Mouse (Mus musculus) right cerebral cortex, postnatal 4 days (tissue): ENCODE results near the gene Ccnjl.
A peak's percentile ranks its signal among the peaks of the same experiment; 100 is the strongest.

Experiments
- DNase-seq: peaks from one replicate; pipeline ENCODE4 v3.0.0-alpha.2; 2022

Ccnjl gene

GRCm38 (mm10) chr11:43528078-43528682 is 404 bp upstream of the Ccnjl start:
- DNase-seq: no peak

- DNase-seq: no peak
These were observed 1.5 kb downstream of the Ccnjl start for GRCm38 (mm10) chr11:43530043-43530442.

- no peak for DNase-seq
These were observed 3.0 kb downstream of the Ccnjl start for GRCm38 (mm10) chr11:43531619-43532018.

- DNase-seq: no peak
These were observed 8.5 kb downstream of the Ccnjl start for GRCm38 (mm10) chr11:43537074-43537473.

GRCm38 (mm10) chr11:43539863-43540262 is 11.3 kb downstream of the Ccnjl start:
- DNase-seq: no peak

GRCm38 (mm10) chr11:43543711-43544466 is 15.3 kb downstream of the Ccnjl start:
- DNase-seq: no peak

- DNase-seq: no peak
These were observed 16.2 kb downstream of the Ccnjl start for GRCm38 (mm10) chr11:43544819-43545218.

- DNase-seq: no peak
These were observed 17.4 kb downstream of the Ccnjl start for GRCm38 (mm10) chr11:43545873-43546475.

- no peak for DNase-seq
These were observed 18.1 kb downstream of the Ccnjl start for GRCm38 (mm10) chr11:43546678-43547077.

GRCm38 (mm10) chr11:43548148-43548547 is 19.6 kb downstream of the Ccnjl start:
- peak; percentile 62 for DNase-seq

GRCm38 (mm10) chr11:43548657-43549435 is 20.3 kb downstream of the Ccnjl start:
- no peak for DNase-seq

- no peak for DNase-seq
These were observed 21.1 kb downstream of the Ccnjl start for GRCm38 (mm10) chr11:43549701-43550100.

GRCm38 (mm10) chr11:43551756-43552155 is 23.2 kb downstream of the Ccnjl start:
- DNase-seq: no peak

GRCm38 (mm10) chr11:43552675-43553074 is 24.1 kb downstream of the Ccnjl start:
- DNase-seq: no peak

- no peak for DNase-seq
These were observed 28.0 kb downstream of the Ccnjl start for GRCm38 (mm10) chr11:43556538-43556937.

- DNase-seq: no peak
These were observed 31.1 kb downstream of the Ccnjl start for GRCm38 (mm10) chr11:43559515-43560292.

- no peak for DNase-seq
These were observed 35.2 kb downstream of the Ccnjl start for GRCm38 (mm10) chr11:43563654-43564244.

- no peak for DNase-seq
These were observed 36.8 kb downstream of the Ccnjl start for GRCm38 (mm10) chr11:43565414-43565813.

- no peak for DNase-seq
These were observed 37.3 kb downstream of the Ccnjl start for GRCm38 (mm10) chr11:43565852-43566251.

- no peak for DNase-seq
These were observed 38.1 kb downstream of the Ccnjl start for GRCm38 (mm10) chr11:43566696-43567095.

- no peak for DNase-seq
These were observed 39.7 kb downstream of the Ccnjl start for GRCm38 (mm10) chr11:43568263-43568662.

- no peak for DNase-seq
These were observed 40.6 kb downstream of the Ccnjl start for GRCm38 (mm10) chr11:43569188-43569587.
